Mouse (Mus musculus) layer of hippocampus, adult 8-10 months (tissue): Measurements from ENCODE around the gene Prr14l. TPM values are rescaled to one million over a fixed set of nuclear protein-coding genes. Genes with fewer than 3 reads are reported as not detected.
"Not testable (repeated sequence)": the region's sequence is repeated elsewhere in the genome, so short reads cannot be mapped to it uniquely, and the experiment has no call there.

Experiments
- DNase-seq, 2 experiments: peaks; one replicate each; pipeline ENCODE4 v3.0.0; 2022; ENCODE audit warnings: low spot score in 2 of 2
- total RNA-seq, 4 experiments: library from RNA; stranded (reverse); gene quantifications; 2 replicates each; pipeline ENCODE4 v1.2.4; 2022

Prr14l gene
- total RNA-seq: 10 to 100 TPM; 42.3 to 65.8 (median 48.6) TPM

DNA sequence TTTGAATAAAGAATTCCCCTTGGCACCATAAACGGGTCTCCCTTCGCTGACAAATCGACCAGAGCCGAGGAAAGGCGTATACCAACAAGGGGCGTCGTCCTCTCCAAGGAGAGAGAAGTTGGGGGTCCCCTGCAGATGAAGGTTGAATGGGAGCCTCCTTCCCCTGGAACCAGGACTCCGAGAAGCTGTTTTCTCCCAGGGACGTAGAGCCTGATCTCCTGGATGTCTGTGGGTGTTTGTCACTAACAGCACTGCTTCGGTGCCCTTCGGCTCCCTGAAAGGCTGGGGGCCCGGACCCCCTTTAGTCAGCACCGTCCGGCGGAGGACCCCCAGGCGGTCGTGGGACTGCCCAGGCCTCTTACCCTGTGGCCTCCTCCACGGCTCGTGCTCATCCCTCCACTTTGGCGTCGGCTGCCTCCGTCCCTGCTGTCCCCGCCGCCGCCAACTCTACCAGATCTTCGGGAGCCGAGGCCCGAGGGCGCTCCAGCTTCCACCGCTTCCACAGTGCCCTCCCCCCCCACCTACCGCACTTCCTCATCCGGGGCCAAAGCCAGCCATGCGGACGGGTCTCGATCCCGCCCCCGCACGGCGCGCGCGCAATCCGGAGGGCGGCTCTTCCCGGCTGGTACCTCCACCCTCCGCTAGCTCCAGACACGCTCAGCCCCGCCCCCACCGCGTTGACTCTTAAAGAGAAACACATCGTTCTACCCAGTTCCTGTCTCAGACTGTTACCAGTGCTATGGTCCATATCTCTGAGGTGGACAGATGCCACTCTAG lies at the start of gene Prr14l:
Gene Prr14l (minus strand): TSS at position 526 of the 777 bp plus-strand sequence.
- DNase-seq: peak; percentile 96 to 99

GRCm38 (mm10) chr5:32886739-32887138 lies 32.7 kb upstream of the Prr14l start:
- DNase-seq: no peak

GRCm38 (mm10) chr5:32872346-32872745 lies 18.3 kb upstream of the Prr14l start:
- no peak for DNase-seq

DNA sequence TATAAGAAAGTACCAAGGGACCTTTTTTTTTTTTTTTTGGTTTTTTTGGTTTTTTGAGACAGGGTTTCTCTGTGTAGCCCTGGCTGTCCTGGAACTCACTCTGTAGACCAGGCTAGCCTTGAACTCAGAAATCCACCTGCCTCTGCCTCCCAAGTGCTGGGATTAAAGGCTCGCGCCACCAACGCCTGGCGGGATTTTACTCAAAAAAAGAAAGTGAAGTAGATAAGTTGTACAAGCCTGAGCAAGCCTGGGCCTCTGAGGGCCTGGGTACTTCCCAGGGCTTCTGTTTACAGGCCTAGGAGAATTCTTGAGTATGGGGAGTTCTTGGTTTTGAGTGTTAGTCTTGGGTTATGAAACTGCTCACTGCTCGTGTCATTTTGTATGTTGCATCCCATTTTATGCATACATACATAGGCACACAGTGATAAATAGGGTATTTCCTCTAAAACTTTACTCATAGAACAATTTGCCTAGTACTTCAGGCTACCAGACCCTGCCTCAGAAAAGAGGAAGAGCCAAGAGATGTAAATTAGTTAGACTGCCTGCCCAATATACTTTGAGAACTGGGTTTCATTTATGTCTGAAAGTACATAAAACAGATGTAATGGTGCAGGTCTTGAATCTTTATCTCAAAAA lies 15.5 kb upstream of the Prr14l start:
- no peak for DNase-seq

DNA sequence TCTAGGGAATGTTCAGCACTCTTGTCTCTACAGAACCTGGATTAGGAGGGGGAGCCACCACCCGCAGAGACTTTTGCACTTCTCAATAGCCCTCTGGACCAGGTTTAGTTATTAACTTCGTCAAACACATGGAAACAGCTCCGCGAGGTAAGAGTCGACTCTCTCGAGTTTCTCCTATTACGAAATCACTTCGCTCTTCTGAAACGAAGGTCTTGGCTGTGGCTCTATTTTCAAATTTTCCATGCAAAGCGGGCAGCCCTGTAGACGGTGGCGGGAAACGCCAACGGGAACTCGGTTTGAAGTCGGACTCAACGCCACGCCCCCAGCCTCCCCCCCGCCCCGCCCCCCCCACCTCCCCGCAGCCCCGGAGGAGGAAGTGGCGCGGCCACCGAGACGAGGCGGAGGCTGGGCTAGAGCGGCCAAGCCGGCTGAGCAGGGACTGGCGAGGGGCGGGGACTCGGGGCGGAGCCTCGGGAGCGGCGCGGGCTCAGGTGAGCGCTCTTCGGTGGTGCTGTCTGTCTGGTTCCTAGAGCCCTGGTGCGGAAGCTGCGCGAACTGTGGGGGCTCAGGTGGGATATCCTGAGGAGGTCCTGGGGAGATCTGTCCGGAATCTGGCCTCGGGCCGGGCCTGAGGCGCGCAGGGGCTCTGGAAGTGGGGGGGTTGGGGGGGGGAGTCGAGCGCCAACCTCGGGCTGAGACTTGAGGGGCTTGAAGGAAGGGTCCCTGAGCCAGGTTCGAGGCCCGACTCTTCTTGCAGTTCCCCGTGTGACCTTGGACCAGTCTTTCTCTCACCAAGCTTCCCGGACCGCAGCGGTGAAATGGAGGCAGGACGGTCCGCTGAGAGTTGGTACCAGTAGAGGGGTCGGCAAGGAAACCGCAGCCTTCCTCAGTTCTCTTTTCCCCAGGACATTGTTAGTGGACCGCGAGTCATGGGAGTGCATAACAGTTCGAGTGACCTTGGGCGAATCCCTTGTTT lies 9.5 kb upstream of the Prr14l start, which contains the start of gene Depdc5:
Gene Depdc5 (plus strand): TSS at position 449 of the 976 bp plus-strand sequence.
- peak; percentile 72 to 85 for DNase-seq

DNA sequence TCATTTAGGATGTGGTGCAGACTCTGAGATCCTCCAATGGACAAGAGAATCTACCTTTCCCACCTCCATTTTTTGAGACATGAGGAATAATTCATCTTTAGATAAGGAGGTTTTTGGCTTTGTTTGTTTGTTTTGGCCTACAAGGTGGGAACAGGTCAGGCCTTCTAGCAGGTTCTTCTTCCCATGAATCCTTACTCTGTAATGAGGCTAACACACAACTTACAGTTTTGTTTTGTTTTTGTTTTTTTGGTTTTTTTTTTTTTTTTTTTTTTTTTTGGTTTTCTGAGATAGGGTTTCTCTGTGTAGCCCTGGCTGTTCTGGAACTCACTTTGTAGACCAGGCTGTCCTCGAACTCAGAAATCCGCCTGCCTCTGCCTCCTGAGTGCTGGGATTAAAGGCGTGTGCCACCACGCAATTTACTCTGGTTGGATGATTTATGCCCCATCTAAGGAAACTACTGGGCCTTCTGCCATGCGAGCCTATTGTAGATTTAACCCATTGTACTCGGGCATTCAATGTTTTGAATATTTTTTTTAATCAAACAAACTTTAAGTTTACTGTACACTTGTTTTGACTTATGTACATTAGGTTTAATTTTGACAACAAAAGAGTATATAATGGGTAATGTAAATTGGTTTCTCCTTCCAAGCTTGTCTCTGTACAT lies 8.5 kb upstream of the Prr14l start:
- no peak for DNase-seq

GRCm38 (mm10) chr5:32861082-32861481 lies 7.0 kb upstream of the Prr14l start:
- no peak for DNase-seq

DNA sequence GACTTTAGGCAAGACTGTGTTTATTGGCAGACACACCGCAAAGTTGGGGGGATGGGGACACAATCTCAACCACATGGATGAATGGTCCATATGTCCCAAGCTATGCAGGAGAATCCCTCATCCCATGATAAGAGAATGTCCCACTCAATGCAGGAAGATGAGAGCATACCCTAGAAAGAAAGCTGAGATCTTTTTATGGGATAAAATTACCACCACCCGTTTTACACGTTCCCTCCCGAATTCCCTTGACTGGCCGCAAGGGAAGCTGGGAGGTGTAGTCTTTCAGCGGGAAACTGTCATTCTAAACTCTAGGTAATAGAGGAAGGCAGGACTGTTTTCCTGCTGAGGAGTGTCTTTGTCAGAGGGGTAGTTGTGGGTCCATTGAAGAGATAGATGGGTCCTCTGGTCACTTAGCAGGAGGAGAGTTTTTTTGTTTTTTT lies 3.7 kb upstream of the Prr14l start:
- peak; percentile 34 to 35 for DNase-seq

DNA sequence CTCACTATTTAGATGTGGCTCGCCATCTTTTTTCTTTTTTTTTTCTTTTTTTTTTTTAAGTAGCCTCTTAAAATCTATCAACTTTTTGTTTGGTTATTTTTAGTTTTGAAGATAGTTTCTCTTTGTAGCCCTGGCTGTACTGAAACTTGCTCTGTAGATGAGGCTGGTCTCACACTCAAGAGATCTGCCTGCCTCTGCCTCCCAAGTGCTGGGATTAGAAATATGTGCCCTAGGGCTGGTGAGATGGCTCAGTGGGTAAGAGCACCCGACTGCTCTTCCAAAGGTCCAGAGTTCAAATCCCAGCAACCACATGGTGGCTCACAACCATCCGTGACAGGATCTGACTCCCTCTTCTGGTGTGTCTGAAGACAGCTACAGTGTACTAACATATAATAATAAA lies 1.2 kb upstream of the Prr14l start:
- DNase-seq: not testable (repeated sequence)

DNA sequence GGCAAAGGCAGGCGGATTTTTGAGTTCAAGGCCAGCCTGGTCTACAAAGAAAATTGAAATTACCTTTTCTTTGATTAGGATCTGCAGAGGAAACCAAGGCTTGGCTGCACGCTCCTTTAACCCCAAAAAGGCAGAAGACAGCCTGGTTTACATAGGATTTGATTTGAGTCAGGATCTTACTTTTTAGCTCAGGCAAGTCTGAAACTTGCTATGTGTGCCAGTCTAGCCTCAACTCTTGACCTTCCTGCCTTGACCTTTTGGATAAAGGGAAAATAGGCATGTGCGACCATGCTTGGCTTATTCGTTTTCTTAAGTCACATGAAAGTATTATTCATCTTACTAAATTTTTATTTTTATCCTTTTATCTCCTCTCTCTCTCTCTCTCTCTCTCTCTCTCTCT lies 762 bp upstream of the Prr14l start:
- no peak for DNase-seq

GRCm38 (mm10) chr5:32852026-32852425 lies 2.0 kb downstream of the Prr14l start:
- no peak for DNase-seq

- not testable (repeated sequence) for DNase-seq
Observed at GRCm38 (mm10) chr5:32849580-32849979, 4.5 kb downstream of the Prr14l start.

GRCm38 (mm10) chr5:32849178-32849577 lies 4.9 kb downstream of the Prr14l start:
- no peak for DNase-seq

DNA sequence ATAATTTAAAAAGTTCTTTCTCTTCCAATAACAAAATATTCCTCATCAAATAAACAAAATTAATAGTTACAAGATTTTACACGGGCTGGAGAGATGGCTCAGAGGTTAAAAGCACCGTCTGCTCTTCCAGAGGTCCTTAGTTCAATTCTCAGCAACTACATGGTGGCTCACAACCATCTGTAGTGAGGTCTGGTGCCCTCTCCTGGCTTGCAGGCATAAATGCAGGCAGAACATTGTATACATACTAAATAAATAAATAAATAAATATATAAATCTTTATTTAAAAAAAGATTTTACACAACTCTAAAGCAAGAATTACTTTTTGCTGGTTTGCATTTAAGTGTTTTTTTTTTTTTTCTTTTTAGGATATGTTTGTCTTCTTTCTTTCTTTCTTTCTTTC lies 14.0 kb downstream of the Prr14l start:
- DNase-seq: no peak

- no peak for DNase-seq
Observed at GRCm38 (mm10) chr5:32836976-32837375, 17.1 kb downstream of the Prr14l start.

GRCm38 (mm10) chr5:32834497-32834896 lies 19.6 kb downstream of the Prr14l start:
- DNase-seq: no peak

- DNase-seq: no peak
Observed at GRCm38 (mm10) chr5:32830054-32830453, 24.0 kb downstream of the Prr14l start.

DNA sequence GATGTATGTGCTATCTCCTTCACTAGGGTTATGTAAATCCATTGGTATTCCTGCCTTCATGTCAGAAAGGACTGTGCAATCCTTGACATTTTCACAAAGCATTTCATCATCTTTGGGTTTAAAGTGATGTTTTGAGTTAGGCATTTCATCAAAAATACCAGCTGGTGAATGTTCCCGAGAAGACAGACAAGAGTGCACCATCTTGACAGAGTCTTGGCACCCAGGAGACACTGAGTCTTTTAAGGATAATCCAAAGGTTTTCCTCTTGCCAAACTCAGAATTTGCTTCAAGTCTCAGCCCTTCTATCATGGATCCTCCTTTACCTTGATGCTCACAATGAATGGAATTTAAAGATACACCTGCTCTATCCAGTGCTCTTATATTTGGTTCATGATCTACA lies 25.3 kb downstream of the Prr14l start:
- DNase-seq: not testable (repeated sequence)

- DNase-seq: no peak
Observed at GRCm38 (mm10) chr5:32827009-32827408, 27.0 kb downstream of the Prr14l start, which contains the start of gene Gm20671. Gm20671 (minus strand) TSS chr5:32827109.

DNA sequence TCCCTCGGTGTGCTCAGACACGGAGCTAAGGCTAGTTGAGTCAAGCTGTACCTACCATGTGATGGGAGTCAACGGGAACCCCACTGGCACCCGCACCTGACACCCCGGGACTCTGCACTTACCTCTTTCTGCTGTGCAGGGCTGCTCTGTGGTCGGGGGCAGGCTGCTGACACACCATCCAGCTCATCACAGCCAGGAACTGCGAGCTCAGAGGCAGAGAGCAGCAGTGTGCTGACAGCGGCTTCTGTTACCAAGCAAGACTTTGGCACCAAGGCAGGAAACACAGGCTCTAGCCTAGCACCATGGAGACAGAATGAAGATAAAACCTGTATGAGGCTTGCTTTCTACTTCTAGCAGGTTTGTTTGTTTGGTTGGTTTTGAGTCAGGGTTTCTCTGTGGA lies 33.6 kb downstream of the Prr14l start:
- DNase-seq: peak; percentile 33 to 39

GRCm38 (mm10) chr5:32815396-32815795 lies 38.7 kb downstream of the Prr14l start:
- no peak for DNase-seq
